Mouse (Mus musculus) small intestine, adult 2 months (tissue): ENCODE measurements around the gene D230025D16Rik. TPM values are rescaled to one million over a fixed set of nuclear protein-coding genes. Genes with fewer than 3 reads are reported as not detected.

Experiments used
- H3K27ac ChIP-seq: fragments of 200-500 bp; 2 replicates; pipeline ENCODE4 v1.5.1; 2012; ENCODE audit warnings: low read depth, low read length, control low read depth, inconsistent platforms; ENCODE audit not compliant: insufficient read depth
- H3K27me3 ChIP-seq: fragments of 200-500 bp; 2 replicates; pipeline ENCODE4 v1.6.1; 2012; ENCODE audit warnings: mild to moderate bottlenecking, moderate library complexity, low read length, inconsistent platforms; ENCODE audit not compliant: control insufficient read depth, insufficient read depth
- H3K36me3 ChIP-seq: fragments of 200-500 bp; 2 replicates; pipeline ENCODE4 v1.6.1; 2012; ENCODE audit warnings: mild to moderate bottlenecking, low read length, control low read depth, inconsistent platforms; ENCODE audit not compliant: control insufficient read depth, insufficient read depth
- H3K4me1 ChIP-seq: fragments of 200-500 bp; 2 replicates; pipeline ENCODE4 v1.6.1; 2012; ENCODE audit warnings: low read length, inconsistent platforms, mixed read lengths; ENCODE audit not compliant: control insufficient read depth, insufficient read depth, insufficient read length
- H3K4me3 ChIP-seq: fragments of 200-500 bp; 2 replicates; pipeline ENCODE4 v1.5.1; 2012; ENCODE audit warnings: low read depth, mild to moderate bottlenecking, control low read depth, inconsistent platforms, low read length, moderate library complexity
- CTCF ChIP-seq: fragments of 200-500 bp; IDR thresholded peaks from 2 replicates; pipeline ENCODE4 v1.5.1; 2012; ENCODE audit warnings: low read depth, mild to moderate bottlenecking, control low read depth, inconsistent platforms, low read length, moderate library complexity, mixed read lengths; ENCODE audit not compliant: insufficient replicate concordance, insufficient read length; ENCODE audit errors: extremely low read depth
- POLR2A ChIP-seq: fragments of 200-500 bp; IDR thresholded peaks from 2 replicates; pipeline ENCODE4 v1.6.1; 2012; ENCODE audit warnings: low read depth, mild to moderate bottlenecking, control low read depth, inconsistent platforms, low read length, moderate library complexity
- WGBS: fragments of 180-500 bp; shearing (Covaris S2); methylation state at CpG from one replicate; pipeline ENCODE4 v1.1.7; 2018; 5-methylcytosine and 5-hydroxymethylcytosine counted together
- polyA plus RNA-seq: library from polyadenylated mRNA; depleted of rRNA; stranded (reverse); fragments of >200 nt; gene quantifications from 2 replicates; pipeline ENCODE4 v1.2.3, GENCODE M21; 2012

D230025D16Rik gene
- polyA plus RNA-seq, 1 experiment = 9.4 TPM

GRCm38 (mm10) chr8:105258911-105259720 lies 34.2 kb downstream of the D230025D16Rik start:
- H3K4me3 ChIP-seq = peak overlapping the region; percentile 36
- no peak for TF ChIP-seq POLR2A
- no peak for TF ChIP-seq CTCF
- H3K27ac ChIP-seq = no peak overlapping the region
- peaks cover 13% of the 10 kb centered on the region for H3K36me3 ChIP-seq
- peaks cover 38% of the 10 kb centered on the region for H3K4me1 ChIP-seq
- 69% methylated on average over 55 of the region's 55 CpGs for WGBS
- no peaks in the 10 kb centered on the region for H3K27me3 ChIP-seq

- TF ChIP-seq POLR2A = no peak; the same call in 1 of the 2 replicates
- peak; percentile 82 for TF ChIP-seq CTCF
- no peak overlapping the region for H3K27ac ChIP-seq
- H3K27me3 ChIP-seq = no peaks in the 10 kb centered on the region
- peaks cover 32% of the 10 kb centered on the region for H3K4me1 ChIP-seq
- 11% methylated on average over 30 of the region's 30 CpGs for WGBS
- peak overlapping the region; percentile 36 for H3K4me3 ChIP-seq
- H3K36me3 ChIP-seq = peaks cover 13% of the 10 kb centered on the region
Observed at GRCm38 (mm10) chr8:105259721-105260320, 34.9 kb downstream of the D230025D16Rik start.

GRCm38 (mm10) chr8:105260371-105261099 lies 35.6 kb downstream of the D230025D16Rik start:
- 76% methylated on average over 7 of the region's 7 CpGs for WGBS
- TF ChIP-seq CTCF (no peak), POLR2A (no peak)
- H3K4me3 ChIP-seq = no peak overlapping the region
- peaks cover 13% of the 10 kb centered on the region for H3K36me3 ChIP-seq
- H3K27me3 ChIP-seq = no peaks in the 10 kb centered on the region
- peak overlapping the region; percentile 17 for H3K27ac ChIP-seq
- H3K4me1 ChIP-seq = peaks cover 30% of the 10 kb centered on the region

GRCm38 (mm10) chr8:105261326-105261980 lies 36.5 kb downstream of the D230025D16Rik start:
- peak overlapping the region; percentile 62 for H3K27ac ChIP-seq
- no peaks in the 10 kb centered on the region for H3K27me3 ChIP-seq
- TF ChIP-seq CTCF (peak; percentile 14; the same call in 1 of the 2 replicates), POLR2A (no peak)
- 79% methylated on average over 12 of the region's 12 CpGs for WGBS
- H3K4me3 ChIP-seq = no peak overlapping the region
- peaks cover 30% of the 10 kb centered on the region for H3K4me1 ChIP-seq
- peaks cover 13% of the 10 kb centered on the region for H3K36me3 ChIP-seq

GRCm38 (mm10) chr8:105263244-105263912 lies 38.4 kb downstream of the D230025D16Rik start:
- Histone ChIP-seq H3K4me1 (peaks cover 32% of the 10 kb centered on the region), H3K4me3 (peak overlapping the region; percentile 99), H3K27me3 (no peaks in the 10 kb centered on the region), H3K27ac (peak overlapping the region; percentile 86), H3K36me3 (peaks cover 25% of the 10 kb centered on the region)
- no peak for TF ChIP-seq CTCF
- no peak for TF ChIP-seq POLR2A
- WGBS = 31% methylated on average over 16 of the region's 16 CpGs
